Mouse (Mus musculus) midbrain, embryonic 12.5 days (tissue): Measurements from ENCODE around the gene Idh2. TPM values are rescaled to one million over a fixed set of nuclear protein-coding genes. Genes with fewer than 3 reads are reported as not detected.

Experiments
- ATAC-seq: fragments of 200-750 bp; cut with Nextera tagmentation; 2 replicates; pipeline ENCODE4 v1.8.0; 2017; ENCODE audit warnings: low read depth, moderate TSS enrichment, moderate library complexity; ENCODE audit not compliant: low FRiP score
- H3K27ac ChIP-seq: fragments of 300-500 bp; sonication (generic); replicated peaks from 2 replicates; pipeline ENCODE4 v1.5.1; 2016; ENCODE audit warnings: mild to moderate bottlenecking
- H3K27me3 ChIP-seq: fragments of 300-500 bp; sonication (generic); 2 replicates; pipeline ENCODE4 v1.6.1; 2016; ENCODE audit warnings: mild to moderate bottlenecking
- H3K36me3 ChIP-seq: fragments of 300-500 bp; sonication (generic); 2 replicates; pipeline ENCODE4 v1.6.1; 2016
- H3K4me1 ChIP-seq: fragments of 300-500 bp; sonication (generic); 2 replicates; pipeline ENCODE4 v1.6.1; 2016
- H3K4me2 ChIP-seq: fragments of 300-500 bp; sonication (generic); replicated peaks from 2 replicates; pipeline ENCODE4 v1.6.1; 2016; ENCODE audit warnings: mild to moderate bottlenecking, moderate library complexity
- H3K4me3 ChIP-seq: fragments of 300-500 bp; sonication (generic); 2 replicates; pipeline ENCODE4 v1.5.1; 2016; ENCODE audit warnings: mild to moderate bottlenecking
- H3K9ac ChIP-seq: fragments of 300-500 bp; sonication (generic); replicated peaks from 2 replicates; pipeline ENCODE4 v1.6.1; 2016; ENCODE audit warnings: mild to moderate bottlenecking, moderate library complexity
- H3K9me3 ChIP-seq: fragments of 300-500 bp; sonication (generic); 2 replicates; pipeline ENCODE4 v1.6.1; 2016; ENCODE audit warnings: mild to moderate bottlenecking
- WGBS: fragments of 180-500 bp; shearing (Covaris S2); methylation state at CpG from one replicate; pipeline ENCODE4 v1.1.7; 2016; 5-methylcytosine and 5-hydroxymethylcytosine counted together
- polyA plus RNA-seq: library from polyadenylated mRNA; unstranded; fragments of >200 nt; fragmentation: Nextera tagmentation; extraction: Ambion mirVana; gene quantifications from 2 replicates; pipeline ENCODE4 v1.2.1, GENCODE M21; 2016

The Idh2 gene
- polyA plus RNA-seq, 1 experiment from 2014 or later, result 347 TPM

DNA sequence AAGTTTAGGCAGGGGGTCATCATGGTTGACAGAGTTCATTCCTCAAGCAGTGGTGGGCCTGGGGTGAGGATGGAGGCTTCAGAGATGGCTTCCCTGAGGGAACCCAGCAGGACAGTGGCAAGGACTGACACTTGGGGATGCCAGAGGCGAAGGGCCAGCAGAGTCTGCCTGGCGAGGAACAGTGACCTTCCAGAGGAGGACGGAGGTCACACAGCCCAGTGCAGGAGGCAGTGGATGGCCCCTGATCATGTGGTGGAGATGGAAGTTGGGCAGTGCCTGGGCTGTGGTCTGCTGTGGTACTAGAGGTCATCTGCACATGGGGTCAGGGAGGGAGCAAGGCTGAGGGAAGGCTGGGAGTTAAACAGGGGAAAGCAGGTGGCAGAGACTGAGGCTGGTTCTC lies 49.9 kb downstream of the Idh2 start:
- Histone ChIP-seq H3K4me1 (peaks cover 57% of the 10 kb centered on the region), H3K27ac (no peak overlapping the region)
- 78% methylated on average over 3 of the region's 3 CpGs for WGBS

DNA sequence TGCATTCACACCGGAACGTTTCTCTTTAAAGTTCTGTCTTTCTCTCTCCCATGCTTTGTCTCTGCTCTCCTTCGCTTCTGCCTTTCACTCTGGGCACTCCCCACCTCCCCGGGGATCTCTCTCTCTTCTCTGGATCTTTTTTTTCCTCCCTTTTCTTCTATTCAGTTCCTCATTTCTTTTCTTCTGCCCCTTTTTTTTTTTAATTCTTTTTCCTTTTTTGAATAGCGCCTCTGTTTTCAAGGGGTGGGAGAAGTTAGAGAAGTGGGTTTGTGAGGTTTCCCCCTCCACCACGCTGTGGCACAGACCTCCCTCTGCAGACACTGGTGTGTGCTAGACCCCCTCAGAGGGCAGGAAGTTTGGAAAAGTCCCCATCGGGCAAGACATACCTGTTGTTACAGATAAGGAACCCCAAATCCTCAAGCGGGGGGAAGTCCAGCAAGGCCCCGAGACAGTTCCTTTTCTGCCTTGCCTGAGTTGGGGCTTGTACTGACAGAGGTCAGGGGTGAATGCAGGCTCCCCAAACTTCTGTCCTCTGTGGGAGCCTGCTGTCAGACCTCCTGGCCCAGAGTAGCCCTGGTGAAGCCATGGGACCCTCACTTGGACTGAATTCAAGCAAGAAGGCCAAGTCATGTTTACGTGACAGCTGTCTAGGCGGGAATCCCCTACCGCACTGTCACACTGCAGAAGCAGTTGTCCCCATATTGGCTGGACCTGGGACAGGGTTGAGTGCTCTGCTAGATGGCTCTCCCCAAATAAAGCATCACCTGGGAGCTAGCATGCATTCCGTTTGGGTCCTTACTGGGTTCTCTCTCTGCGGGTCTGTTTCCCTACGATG lies 51.1 kb downstream of the Idh2 start:
- H3K9ac ChIP-seq, result peak overlapping the region; percentile 41; the same call in 1 of the 2 replicates
- H3K4me2 ChIP-seq, result peak overlapping the region; percentile 25
- no peaks in the 10 kb centered on the region for H3K27me3 ChIP-seq
- H3K27ac ChIP-seq, result peak overlapping the region; percentile 69
- H3K4me1 ChIP-seq, result peaks cover 55% of the 10 kb centered on the region
- WGBS, result 57% methylated on average over 15 of the region's 15 CpGs
- H3K36me3 ChIP-seq, result no peaks in the 10 kb centered on the region
- H3K4me3 ChIP-seq, result no peak overlapping the region
- ATAC-seq, result no peak
- no peaks in the 10 kb centered on the region for H3K9me3 ChIP-seq

More for the DNA sequence above, 49.9 kb downstream of the Idh2 start:
- Histone ChIP-seq H3K4me3 (no peak overlapping the region), H3K9me3 (no peaks in the 10 kb centered on the region), H3K9ac (no peak overlapping the region), H3K4me2 (no peak overlapping the region), H3K36me3 (no peaks in the 10 kb centered on the region), H3K27me3 (no peaks in the 10 kb centered on the region)
- ATAC-seq, result no peak

DNA sequence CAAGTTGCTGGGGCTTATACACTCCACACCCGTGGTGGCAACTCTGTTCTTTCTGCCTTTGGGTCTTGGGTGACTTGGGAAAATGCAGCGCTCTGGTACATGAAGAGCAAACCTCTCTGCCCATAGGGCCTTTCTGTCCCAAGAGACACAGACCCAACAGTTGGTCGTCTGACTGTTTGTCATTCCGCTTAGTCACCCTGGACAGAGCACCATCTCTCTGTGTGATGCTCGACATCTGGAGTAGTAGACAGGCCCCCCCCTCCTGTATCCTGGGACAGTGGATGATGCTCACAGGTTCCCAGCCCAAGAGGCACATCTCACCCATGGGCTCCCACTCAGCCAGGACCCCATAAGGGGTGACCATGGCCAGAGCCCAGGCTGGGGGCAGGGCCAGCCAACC lies 51.9 kb downstream of the Idh2 start:
- H3K4me1 ChIP-seq, result peaks cover 55% of the 10 kb centered on the region
- no peaks in the 10 kb centered on the region for H3K27me3 ChIP-seq
- peak overlapping the region; percentile 25 for H3K4me2 ChIP-seq
- 68% methylated on average over 5 of the region's 5 CpGs for WGBS
- H3K27ac ChIP-seq, result peak overlapping the region; percentile 69
- no peak overlapping the region for H3K4me3 ChIP-seq
- H3K9ac ChIP-seq, result peak overlapping the region; percentile 41; the same call in 1 of the 2 replicates
- H3K36me3 ChIP-seq, result no peaks in the 10 kb centered on the region
- H3K9me3 ChIP-seq, result no peaks in the 10 kb centered on the region
- no peak for ATAC-seq

DNA sequence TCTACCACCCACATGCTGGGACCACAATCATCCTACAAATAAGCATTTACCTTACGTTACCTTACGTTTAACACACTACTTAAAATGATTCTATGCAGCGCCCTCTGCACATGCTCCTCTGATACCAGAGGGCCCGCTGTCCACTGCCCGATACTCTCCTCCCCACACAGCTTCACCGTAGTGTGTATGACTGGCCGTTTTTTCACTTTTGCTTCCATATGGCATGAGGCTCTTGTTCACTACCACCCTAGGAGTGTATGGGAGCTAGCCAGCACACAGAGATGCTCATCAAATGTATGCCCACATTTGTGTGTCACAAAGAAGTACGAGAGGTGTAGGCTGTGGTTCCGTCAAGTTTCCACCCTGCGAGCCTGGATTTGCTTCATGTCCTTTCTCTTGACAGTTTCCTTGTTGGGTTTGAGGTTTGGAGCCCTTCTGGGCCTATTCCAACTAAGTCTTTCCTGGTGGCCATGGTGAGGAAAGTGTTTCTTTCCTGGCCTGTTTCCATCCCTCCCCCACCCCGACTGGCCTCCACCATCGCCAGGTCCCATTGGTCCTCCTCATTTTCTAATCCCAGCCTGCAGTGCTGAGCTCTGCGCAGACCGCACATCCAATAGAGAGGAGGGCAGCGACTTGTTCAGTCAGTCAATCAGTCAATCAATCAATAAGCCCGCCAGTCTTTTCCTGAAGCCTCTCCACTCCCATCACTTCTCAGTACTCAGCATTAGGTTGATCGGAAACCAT lies 52.9 kb downstream of the Idh2 start:
- Histone ChIP-seq H3K4me3 (no peak overlapping the region), H3K4me2 (no peak overlapping the region), H3K4me1 (peaks cover 61% of the 10 kb centered on the region), H3K9me3 (no peaks in the 10 kb centered on the region), H3K27me3 (no peaks in the 10 kb centered on the region), H3K36me3 (no peaks in the 10 kb centered on the region), H3K9ac (no peak overlapping the region), H3K27ac (peak overlapping the region; percentile 69; the same call in 1 of the 2 replicates)
- no peak for ATAC-seq
- 90% methylated on average over 17 of the region's 17 CpGs for WGBS

DNA sequence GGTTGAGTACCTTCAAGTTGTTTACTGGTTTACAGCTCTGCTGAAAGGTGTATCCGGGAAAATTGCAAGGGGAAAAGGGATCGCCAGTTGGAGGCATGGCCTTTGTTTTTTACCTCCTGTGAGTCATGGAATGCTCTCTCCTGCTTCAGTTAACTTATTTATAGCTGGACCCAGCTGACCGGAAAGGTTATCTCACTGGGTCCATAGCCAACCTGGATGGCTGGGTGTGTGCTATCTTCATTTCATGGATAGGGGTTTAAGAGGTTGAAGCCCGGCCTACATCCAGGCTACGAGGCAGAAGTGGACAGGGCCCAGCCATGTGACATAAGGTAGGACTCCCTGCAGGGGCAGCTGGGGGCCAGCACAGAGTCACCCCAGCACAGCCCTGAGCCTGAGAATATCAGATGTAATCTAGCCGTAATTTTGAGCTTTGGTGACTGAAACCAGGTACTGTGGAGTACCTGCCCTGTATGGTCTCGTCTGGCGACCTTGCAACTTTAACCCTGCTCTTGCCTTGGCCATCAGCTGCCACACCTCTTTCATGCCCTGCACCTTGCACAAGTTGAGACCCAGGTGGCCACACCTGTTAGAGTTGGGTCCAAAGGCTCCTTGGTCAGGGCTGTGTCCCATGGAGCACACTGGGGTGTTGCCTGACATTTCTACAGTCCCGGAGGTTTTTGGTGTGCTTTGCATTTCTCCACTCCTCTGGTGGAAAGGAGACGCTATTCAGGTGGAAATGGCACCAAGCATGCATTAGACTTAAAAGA lies 55.0 kb downstream of the Idh2 start:
- no peak for ATAC-seq
- Histone ChIP-seq H3K4me3 (no peak overlapping the region), H3K4me2 (no peak overlapping the region), H3K9me3 (no peaks in the 10 kb centered on the region), H3K36me3 (no peaks in the 10 kb centered on the region), H3K27me3 (no peaks in the 10 kb centered on the region), H3K27ac (peak overlapping the region; percentile 25; the same call in 1 of the 2 replicates), H3K9ac (no peak overlapping the region), H3K4me1 (peaks cover 75% of the 10 kb centered on the region)
- WGBS, result 90% methylated on average over 10 of the region's 10 CpGs

DNA sequence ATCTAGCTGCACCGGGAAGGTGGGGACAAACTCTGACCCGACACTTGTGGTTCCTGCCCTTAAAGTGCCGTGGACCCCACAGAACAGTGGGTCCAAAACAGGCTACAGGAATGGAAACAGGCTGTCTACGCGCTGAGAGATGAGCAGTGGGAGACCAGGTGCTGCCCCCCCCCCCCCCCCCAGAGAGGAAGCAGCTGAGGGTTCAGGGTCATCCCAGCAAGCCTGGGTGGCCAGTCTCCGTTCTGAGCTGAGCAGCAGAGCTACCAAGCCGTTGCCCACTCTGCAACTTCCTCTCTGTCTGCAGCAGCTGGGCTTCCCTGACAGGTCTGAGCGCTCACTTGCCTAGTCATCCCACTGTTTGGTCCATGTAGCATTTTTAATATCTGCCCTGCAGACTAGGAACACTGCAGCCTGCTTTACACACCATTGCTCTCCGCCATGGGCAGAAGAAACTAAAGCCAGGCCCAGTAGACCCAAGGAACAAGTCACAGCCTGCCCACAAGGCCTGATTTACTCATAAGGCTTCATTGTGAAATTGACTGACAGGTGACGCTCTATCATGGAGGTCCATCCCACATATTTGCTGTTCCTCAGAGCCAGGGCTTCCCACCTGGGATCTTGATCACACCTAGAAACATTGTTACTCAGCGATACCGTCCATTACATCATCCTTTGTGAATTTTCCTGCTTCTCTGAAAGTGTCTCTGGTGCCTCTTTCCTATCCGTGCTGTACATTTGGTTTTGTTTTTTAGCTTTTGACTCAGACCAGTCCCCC lies 55.9 kb downstream of the Idh2 start:
- Histone ChIP-seq H3K4me3 (no peak overlapping the region), H3K27ac (peak overlapping the region; percentile 61; the same call in 1 of the 2 replicates), H3K36me3 (no peaks in the 10 kb centered on the region), H3K4me2 (no peak overlapping the region), H3K9ac (no peak overlapping the region), H3K9me3 (no peaks in the 10 kb centered on the region), H3K27me3 (no peaks in the 10 kb centered on the region), H3K4me1 (peaks cover 72% of the 10 kb centered on the region)
- WGBS, result 83% methylated on average over 13 of the region's 13 CpGs
- no peak for ATAC-seq

DNA sequence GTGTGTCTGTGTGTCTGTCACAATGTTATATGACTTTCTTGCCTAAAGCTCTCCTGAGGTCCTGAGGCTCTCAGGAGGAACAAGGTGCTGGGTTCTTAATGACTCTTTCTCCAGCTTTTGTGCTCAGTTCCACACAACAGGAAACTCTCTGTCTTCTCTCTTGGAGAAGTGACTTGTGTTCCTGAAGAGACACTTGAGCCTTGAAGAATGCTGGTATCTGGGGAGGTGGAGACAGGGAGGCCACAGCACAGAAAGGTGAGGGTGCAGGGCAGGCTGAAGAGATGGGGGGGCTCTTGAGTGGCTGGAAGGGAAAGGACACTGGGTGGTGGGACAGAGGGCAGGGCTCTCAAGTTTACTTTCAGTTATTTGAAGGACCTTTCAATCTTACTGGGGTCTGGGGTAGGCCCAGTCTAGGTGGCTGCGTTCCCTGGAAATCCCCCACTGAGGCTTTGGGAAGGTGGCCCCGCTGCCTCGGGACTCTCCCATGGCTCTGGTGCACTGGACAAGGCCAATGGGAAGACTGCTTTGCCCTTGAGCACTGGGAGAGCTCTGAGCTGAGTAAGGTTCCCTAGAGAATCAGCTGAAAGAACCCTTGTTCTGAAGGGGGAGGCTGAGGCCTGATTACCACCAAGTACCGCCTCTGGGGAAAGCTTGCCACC lies 56.7 kb downstream of the Idh2 start:
- H3K27ac ChIP-seq, result 0 out of 2 replicates have a peak overlapping the region, but pooled peaks have one; percentile 61
- peaks cover 67% of the 10 kb centered on the region for H3K4me1 ChIP-seq

DNA sequence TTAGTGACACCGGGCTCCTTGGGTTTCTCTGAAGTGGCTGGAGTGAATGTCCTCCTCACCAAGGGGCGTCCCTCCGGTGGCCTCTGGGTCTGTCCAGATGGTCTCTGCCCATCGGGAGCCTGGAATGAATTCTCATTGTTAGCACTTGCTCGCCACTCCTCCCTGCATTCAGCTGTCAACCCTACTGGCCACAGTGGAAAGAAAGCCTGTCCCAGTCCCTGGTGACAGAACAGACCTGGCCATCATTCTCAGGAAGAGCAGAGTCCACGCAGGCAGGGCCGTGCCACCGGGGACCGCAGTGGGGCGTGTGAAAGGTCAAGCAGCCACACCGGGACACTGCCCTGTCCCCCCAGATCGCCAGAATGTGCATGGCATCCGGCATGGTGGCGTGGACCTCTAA lies 57.4 kb downstream of the Idh2 start:
- WGBS, result 24% methylated on average over 14 of the region's 14 CpGs
- Histone ChIP-seq H3K4me1 (peaks cover 60% of the 10 kb centered on the region), H3K36me3 (peaks cover 4% of the 10 kb centered on the region), H3K27ac (peak overlapping the region; percentile 77), H3K4me2 (no peak overlapping the region), H3K9ac (no peak overlapping the region), H3K4me3 (no peak overlapping the region), H3K9me3 (no peaks in the 10 kb centered on the region), H3K27me3 (no peaks in the 10 kb centered on the region)
- peak; percentile 63 for ATAC-seq

More for the DNA sequence above, 56.7 kb downstream of the Idh2 start:
- H3K4me3 ChIP-seq, result no peak overlapping the region
- no peaks in the 10 kb centered on the region for H3K36me3 ChIP-seq
- no peak overlapping the region for H3K9ac ChIP-seq
- ATAC-seq, result no peak
- 81% methylated on average over 4 of the region's 4 CpGs for WGBS
- H3K4me2 ChIP-seq, result no peak overlapping the region
- no peaks in the 10 kb centered on the region for H3K9me3 ChIP-seq
- H3K27me3 ChIP-seq, result no peaks in the 10 kb centered on the region

DNA sequence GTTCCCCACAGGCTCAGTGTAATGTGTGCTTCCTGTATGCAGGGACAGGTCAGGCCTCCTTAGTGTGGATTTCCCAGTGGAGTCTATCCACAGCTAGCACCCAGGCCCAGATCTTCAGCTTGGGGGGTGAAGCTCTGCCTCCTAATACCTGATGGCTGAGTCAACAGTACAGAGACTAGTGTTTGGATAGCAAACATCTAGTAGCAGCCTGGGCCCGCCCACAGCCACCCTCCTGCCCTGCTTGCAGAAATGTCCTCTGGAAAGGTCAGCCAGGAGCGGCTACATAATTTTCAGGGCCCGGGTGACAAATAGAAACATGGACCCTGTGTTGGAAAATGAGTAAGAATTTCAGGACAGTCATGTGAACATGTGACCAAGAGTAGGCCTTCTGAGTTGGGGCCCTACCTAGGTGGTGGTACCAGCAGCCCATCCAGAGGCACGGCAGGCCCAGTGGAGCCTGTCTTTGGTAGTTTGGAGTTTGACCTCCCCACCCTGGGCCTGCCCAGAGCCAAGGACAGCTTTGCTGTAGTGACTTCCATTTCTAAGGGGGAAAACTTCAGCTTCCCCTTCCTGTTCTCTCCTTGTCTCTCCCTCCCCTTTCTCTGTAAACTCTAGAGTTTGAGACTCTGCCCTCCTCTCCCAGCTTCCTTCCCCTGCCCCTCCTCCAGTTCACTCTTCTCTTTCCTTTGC lies 58.0 kb downstream of the Idh2 start:
- Histone ChIP-seq H3K36me3 (peaks cover 4% of the 10 kb centered on the region), H3K9ac (no peak overlapping the region; the same call in 1 of the 2 replicates), H3K9me3 (no peaks in the 10 kb centered on the region), H3K4me1 (peaks cover 55% of the 10 kb centered on the region), H3K27me3 (no peaks in the 10 kb centered on the region), H3K27ac (peak overlapping the region; percentile 77), H3K4me2 (no peak overlapping the region), H3K4me3 (no peak overlapping the region)
- no peak for ATAC-seq
- 58% methylated on average over 4 of the region's 4 CpGs for WGBS

DNA sequence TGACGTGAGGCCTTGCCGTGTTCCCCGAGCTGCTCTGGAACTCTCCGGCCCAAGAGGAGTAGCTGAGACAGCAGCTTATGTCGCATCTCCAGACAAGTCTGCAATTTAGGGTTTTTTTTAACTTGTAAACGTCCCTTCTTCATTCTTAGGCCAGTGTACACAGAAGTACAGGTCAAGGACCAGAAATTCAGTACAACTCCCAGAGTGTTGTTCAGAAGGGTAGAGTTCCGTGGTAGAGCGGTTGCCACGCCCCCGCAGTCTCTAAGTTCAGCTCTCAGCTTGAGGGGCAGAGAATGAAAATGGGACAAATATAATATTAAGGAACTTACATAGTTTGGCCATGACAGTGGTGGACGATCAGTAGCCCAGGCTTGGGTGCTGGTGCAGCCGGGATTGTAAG lies 59.4 kb downstream of the Idh2 start:
- H3K9me3 ChIP-seq, result no peaks in the 10 kb centered on the region
- peaks cover 61% of the 10 kb centered on the region for H3K4me1 ChIP-seq
- H3K27me3 ChIP-seq, result no peaks in the 10 kb centered on the region
- no peak overlapping the region for H3K9ac ChIP-seq
- no peak overlapping the region for H3K4me2 ChIP-seq
- ATAC-seq, result no peak
- peaks cover 4% of the 10 kb centered on the region for H3K36me3 ChIP-seq
- H3K4me3 ChIP-seq, result no peak overlapping the region
- 84% methylated on average over 12 of the region's 12 CpGs for WGBS
- H3K27ac ChIP-seq, result no peak overlapping the region
